Mouse (Mus musculus) left cerebral cortex, adult 11 months (tissue): ENCODE data around the gene Ttc23l.
"Not testable (repeated sequence)": the region's sequence is repeated elsewhere in the genome, so short reads cannot be mapped to it uniquely, and the experiment has no call there.

ENCODE experiments used
- DNase-seq: peaks from one replicate; pipeline ENCODE4 v3.0.0; 2022; ENCODE audit warnings: low spot score

Ttc23l gene

GRCm38 (mm10) chr15:10515166-10515565, 43.3 kb downstream of the Ttc23l start:
- no peak for DNase-seq

GRCm38 (mm10) chr15:10506099-10506498, 52.4 kb downstream of the Ttc23l start:
- no peak for DNase-seq

- no peak for DNase-seq
These were observed 57.4 kb downstream of the Ttc23l start for GRCm38 (mm10) chr15:10500838-10501719.

- DNase-seq = no peak
These were observed 58.4 kb downstream of the Ttc23l start for GRCm38 (mm10) chr15:10500035-10500434.

- no peak for DNase-seq
These were observed 58.9 kb downstream of the Ttc23l start for GRCm38 (mm10) chr15:10499593-10499992.

- DNase-seq = not testable (repeated sequence)
These were observed 61.8 kb downstream of the Ttc23l start for GRCm38 (mm10) chr15:10496696-10497095.

- no peak for DNase-seq
These were observed 62.5 kb downstream of the Ttc23l start for GRCm38 (mm10) chr15:10495944-10496343.

GRCm38 (mm10) chr15:10490101-10490500, 68.4 kb downstream of the Ttc23l start:
- no peak for DNase-seq

- no peak for DNase-seq
These were observed 71.2 kb downstream of the Ttc23l start for GRCm38 (mm10) chr15:10487246-10487645.

GRCm38 (mm10) chr15:10486365-10486839, 72.1 kb downstream of the Ttc23l start:
- DNase-seq = no peak

- DNase-seq = peak; percentile 95
These were observed 72.7 kb downstream of the Ttc23l start, which contains the start of the genes Brix1 and Rad1 for GRCm38 (mm10) chr15:10485484-10486364. Gene Brix1, minus strand, starts transcription at chr15:10485947. Gene Rad1, plus strand, starts transcription at chr15:10486018.

- DNase-seq = no peak
These were observed 87.5 kb downstream of the Ttc23l start for GRCm38 (mm10) chr15:10470941-10471340.

- no peak for DNase-seq
These were observed 88.2 kb downstream of the Ttc23l start, which contains the start of gene Dnajc21 for GRCm38 (mm10) chr15:10470151-10470831. Gene Dnajc21, minus strand, starts transcription at chr15:10470516.

- DNase-seq = no peak
These were observed 88.8 kb downstream of the Ttc23l start for GRCm38 (mm10) chr15:10469641-10470150.

- no peak for DNase-seq
These were observed 89.7 kb downstream of the Ttc23l start for GRCm38 (mm10) chr15:10468761-10469160.

GRCm38 (mm10) chr15:10464678-10465077, 93.8 kb downstream of the Ttc23l start:
- DNase-seq = no peak

GRCm38 (mm10) chr15:10463555-10463954, 94.9 kb downstream of the Ttc23l start:
- DNase-seq = peak; percentile 14

- DNase-seq = no peak
These were observed 97.5 kb downstream of the Ttc23l start for GRCm38 (mm10) chr15:10460986-10461385.
